Mouse (Mus musculus) G1E (cell line): ENCODE results near the gene Tecpr2.

Experiments used
- CTCF ChIP-seq: IDR thresholded peaks from 2 replicates; pipeline ENCODE4 v1.5.1; 2012; ENCODE audit warnings: low read depth, low read length, inconsistent platforms, mixed read lengths
- POLR2AphosphoS5 ChIP-seq: IDR thresholded peaks from 2 replicates; pipeline ENCODE4 v1.6.1; 2012; ENCODE audit warnings: low read depth, low read length, inconsistent platforms; ENCODE audit not compliant: insufficient replicate concordance

DNA sequence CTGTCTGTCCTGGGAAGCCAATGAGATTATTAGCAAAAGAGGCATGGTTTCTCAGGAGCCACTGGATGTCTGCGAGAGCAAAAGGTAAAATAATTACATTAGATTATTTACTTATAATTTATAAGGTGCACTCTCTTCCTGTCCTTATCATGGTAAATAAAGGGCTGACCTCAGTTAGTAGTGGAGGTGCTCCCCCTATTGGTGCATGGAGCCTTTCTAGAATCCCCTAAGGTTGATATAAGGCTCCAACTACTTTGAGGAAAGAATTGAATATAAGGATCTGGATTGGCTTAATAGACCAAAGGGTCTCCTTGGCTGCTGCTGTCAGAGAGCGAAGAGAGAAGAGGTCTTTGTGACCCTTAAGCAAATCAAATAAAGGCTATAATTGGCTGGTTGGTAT is 14.5 kb downstream of the Tecpr2 start:
- no peak for TF ChIP-seq CTCF
- TF ChIP-seq POLR2AphosphoS5: no peak
